Mouse (Mus musculus) left cerebral cortex, postnatal 4 days (tissue): ENCODE measurements at regions not wholly inside any gene's neighbourhood (a gene's known extent, or its start where the extent isn't known, plus 50 kb on each side); places are given as distances from the start of the nearest gene placed in this dataset.
A peak's percentile ranks its signal among the peaks of the same experiment; 100 is the strongest.

Experiments
- DNase-seq: peaks from one replicate; pipeline ENCODE4 v3.0.0-alpha.2; 2022
- intact Hi-C: fragments of 180-260 bp; cut with DNase I; formaldehyde crosslinking; loops from one replicate; pipeline ENCODE4 v1.15.1; 2025

- DNase-seq = peak; percentile 39
- intact Hi-C loops = no loop called here
Measured at GRCm38 (mm10) chr16:77166722-77167121, 153.2 kb downstream of the Usp25 start.

- no peak for DNase-seq
Measured at GRCm38 (mm10) chr16:77173026-77173692, 159.7 kb downstream of the Usp25 start.

GRCm38 (mm10) chr16:77174744-77175432 lies 161.4 kb downstream of the Usp25 start:
- intact Hi-C loops = no loop called here
- no peak for DNase-seq

More at GRCm38 (mm10) chr16:77173026-77173692, 159.7 kb downstream of the Usp25 start:
- intact Hi-C loops = no loop called here

- DNase-seq = no peak
- intact Hi-C loops = no loop called here
Measured at GRCm38 (mm10) chr16:77180990-77181389, 167.5 kb downstream of the Usp25 start.
